Mouse (Mus musculus) lung, postnatal 36 days (tissue): Measurements from ENCODE around the gene Cdk14.
"Not testable (repeated sequence)": the region's sequence is repeated elsewhere in the genome, so short reads cannot be mapped to it uniquely, and the experiment has no call there.

Experiments
- DNase-seq: peaks from one replicate; pipeline ENCODE4 v3.0.0; 2022; ENCODE audit warnings: mixed read lengths

Cdk14 gene

GRCm38 (mm10) chr5:5365285-5366076 lies 54.6 kb downstream of the Cdk14 start:
- DNase-seq, result peak; percentile 63

GRCm38 (mm10) chr5:5361684-5362083 lies 58.4 kb downstream of the Cdk14 start:
- DNase-seq, result no peak

GRCm38 (mm10) chr5:5360338-5360737 lies 59.8 kb downstream of the Cdk14 start:
- DNase-seq, result no peak

GRCm38 (mm10) chr5:5359915-5360314 lies 60.2 kb downstream of the Cdk14 start:
- DNase-seq, result peak; percentile 79

GRCm38 (mm10) chr5:5359370-5359769 lies 60.7 kb downstream of the Cdk14 start:
- no peak for DNase-seq

GRCm38 (mm10) chr5:5358019-5358717 lies 61.9 kb downstream of the Cdk14 start:
- DNase-seq, result no peak

GRCm38 (mm10) chr5:5354684-5355368 lies 65.3 kb downstream of the Cdk14 start:
- DNase-seq, result no peak

GRCm38 (mm10) chr5:5353946-5354345 lies 66.2 kb downstream of the Cdk14 start:
- no peak for DNase-seq

- DNase-seq, result peak; percentile 63
Measured at GRCm38 (mm10) chr5:5344646-5345045, 75.5 kb downstream of the Cdk14 start.

- DNase-seq, result no peak
Measured at GRCm38 (mm10) chr5:5343741-5344140, 76.4 kb downstream of the Cdk14 start.

GRCm38 (mm10) chr5:5343267-5343666 lies 76.8 kb downstream of the Cdk14 start:
- DNase-seq, result peak; percentile 48

GRCm38 (mm10) chr5:5342410-5343137 lies 77.5 kb downstream of the Cdk14 start:
- peak; percentile 94 for DNase-seq

GRCm38 (mm10) chr5:5341611-5342010 lies 78.5 kb downstream of the Cdk14 start:
- no peak for DNase-seq

GRCm38 (mm10) chr5:5333916-5334315 lies 86.2 kb downstream of the Cdk14 start:
- DNase-seq, result no peak

- no peak for DNase-seq
Measured at GRCm38 (mm10) chr5:5330926-5331460, 89.1 kb downstream of the Cdk14 start.

- DNase-seq, result not testable (repeated sequence)
Measured at GRCm38 (mm10) chr5:5329018-5329417, 91.1 kb downstream of the Cdk14 start.

GRCm38 (mm10) chr5:5326716-5327115 lies 93.4 kb downstream of the Cdk14 start:
- peak; percentile 64 for DNase-seq

GRCm38 (mm10) chr5:5322699-5323098 lies 97.4 kb downstream of the Cdk14 start:
- no peak for DNase-seq

GRCm38 (mm10) chr5:5320506-5321181 lies 99.5 kb downstream of the Cdk14 start:
- DNase-seq, result peak; percentile 87

- DNase-seq, result peak; percentile 75
Measured at GRCm38 (mm10) chr5:5319824-5320505, 100.1 kb downstream of the Cdk14 start.

- DNase-seq, result no peak
Measured at GRCm38 (mm10) chr5:5314270-5314669, 105.8 kb downstream of the Cdk14 start.
